Mouse (Mus musculus) heart, embryonic 11.5 days (tissue): ENCODE results near the gene Cnksr3. TPM values are rescaled to one million over a fixed set of nuclear protein-coding genes. Genes with fewer than 3 reads are reported as not detected.

Source experiments
- ATAC-seq: fragments of 200-750 bp; cut with Nextera tagmentation; replicated peaks from 2 replicates; pipeline ENCODE4 v1.8.0; 2017; ENCODE audit warnings: moderate library complexity; ENCODE audit not compliant: insufficient number of reproducible peaks, low FRiP score, low TSS enrichment
- H3K27ac ChIP-seq: fragments of 300-500 bp; sonication (generic); 2 replicates; pipeline ENCODE4 v1.5.1; 2014; ENCODE audit warnings: mild to moderate bottlenecking, low read depth, low read length
- H3K27me3 ChIP-seq: fragments of 300-500 bp; sonication (generic); 2 replicates; pipeline ENCODE4 v1.6.1; 2014; ENCODE audit warnings: mild to moderate bottlenecking, low read length, mixed read lengths; ENCODE audit not compliant: control insufficient read depth, insufficient read depth
- H3K36me3 ChIP-seq: fragments of 300-500 bp; sonication (generic); 2 replicates; pipeline ENCODE4 v1.6.1; 2014; ENCODE audit warnings: mild to moderate bottlenecking, low read length, moderate library complexity, mixed read lengths; ENCODE audit not compliant: control insufficient read depth, insufficient read depth
- H3K4me1 ChIP-seq: fragments of 300-500 bp; sonication (generic); 2 replicates; pipeline ENCODE4 v1.6.1; 2014; ENCODE audit warnings: low read length; ENCODE audit not compliant: control insufficient read depth, insufficient read depth
- H3K4me2 ChIP-seq: fragments of 300-500 bp; sonication (generic); 2 replicates; pipeline ENCODE4 v1.6.1; 2014; ENCODE audit warnings: mild to moderate bottlenecking, moderate library complexity
- H3K4me3 ChIP-seq: fragments of 300-500 bp; sonication (generic); 2 replicates; pipeline ENCODE4 v1.5.1; 2014; ENCODE audit warnings: low read depth, low read length
- H3K9ac ChIP-seq: fragments of 300-500 bp; sonication (generic); 2 replicates; pipeline ENCODE4 v1.6.1; 2014; ENCODE audit warnings: mild to moderate bottlenecking, low read depth, low read length, moderate library complexity
- H3K9me3 ChIP-seq: fragments of 300-500 bp; sonication (generic); replicated peaks from 2 replicates; pipeline ENCODE4 v1.6.1; 2016; ENCODE audit warnings: low read length; ENCODE audit not compliant: control insufficient read depth
- WGBS: fragments of 180-500 bp; shearing (Covaris S2); extraction: QIAGEN DNeasy Blood & Tissue Kit; methylation state at CpG from one replicate; pipeline ENCODE4 v1.1.7; 2014; ENCODE audit not compliant: insufficient replicate concordance; 5-methylcytosine and 5-hydroxymethylcytosine counted together
- polyA plus RNA-seq: library from polyadenylated mRNA; unstranded; fragments of >200 nt; fragmentation: Nextera tagmentation; extraction: Ambion mirVana; gene quantifications from 2 replicates; pipeline ENCODE4 v1.2.1, GENCODE M21; 2014

Cnksr3 gene
- 3.9 and 5.8 TPM in 2 replicates for polyA plus RNA-seq

DNA sequence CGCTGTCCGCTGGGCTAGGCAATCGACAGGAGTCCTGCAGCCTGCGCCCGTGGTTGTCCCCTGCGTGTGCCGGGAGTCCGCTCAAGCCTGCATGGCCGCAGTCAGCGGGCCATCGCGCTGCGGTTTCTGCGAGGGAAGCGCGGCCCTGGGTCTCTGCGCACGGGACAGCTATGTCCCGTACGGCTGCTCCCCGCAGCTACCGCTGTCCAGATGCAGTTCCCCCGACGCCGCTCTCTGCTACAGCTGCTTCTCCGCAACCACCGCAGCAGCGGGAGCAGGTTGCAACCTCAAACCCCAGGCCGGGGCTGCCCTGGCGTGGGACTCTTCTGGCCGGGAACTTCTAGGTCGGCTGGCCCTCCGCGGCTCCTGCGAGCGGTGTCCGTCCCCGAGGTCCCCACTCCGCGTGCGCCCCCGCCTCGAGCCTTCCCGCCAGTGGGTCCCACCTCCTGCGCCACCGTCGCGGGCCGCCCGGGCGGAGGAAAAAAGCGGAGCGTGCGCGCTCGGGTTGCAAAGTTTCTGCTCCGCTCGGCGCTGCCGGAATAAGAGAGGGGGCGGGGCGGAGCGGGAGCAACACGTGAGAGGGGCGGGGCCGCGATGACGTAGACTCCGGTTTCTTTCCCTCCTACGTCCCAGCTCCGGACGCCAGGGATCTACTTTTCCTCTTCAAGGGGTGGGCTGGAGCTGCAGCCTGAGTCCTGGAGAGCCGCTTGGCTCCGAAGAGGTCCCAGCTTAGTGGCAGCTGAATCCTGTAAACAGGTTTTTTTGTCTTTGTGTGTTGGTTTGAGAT, at the start of gene Cnksr3:
Gene Cnksr3, minus strand, starts transcription at position 542 of the 787 bp plus-strand sequence.
- ATAC-seq, result peak; percentile 88
- Histone ChIP-seq H3K9me3 (no peaks in the 10 kb centered on the region; the same call in 1 of the 2 replicates), H3K4me3 (peak within 1 kb of the TSS; percentile 81), H3K36me3 (no peaks in the 10 kb centered on the region), H3K27ac (peak within 1 kb of the TSS; percentile 84), H3K4me2 (peak within 1 kb of the TSS; percentile 97), H3K4me1 (peaks cover 19% of the 10 kb centered on the region), H3K27me3 (no peaks in the 10 kb centered on the region), H3K9ac (peak within 1 kb of the TSS; percentile 87)
- WGBS, result 0% methylated on average over 67 of the region's 74 CpGs

DNA sequence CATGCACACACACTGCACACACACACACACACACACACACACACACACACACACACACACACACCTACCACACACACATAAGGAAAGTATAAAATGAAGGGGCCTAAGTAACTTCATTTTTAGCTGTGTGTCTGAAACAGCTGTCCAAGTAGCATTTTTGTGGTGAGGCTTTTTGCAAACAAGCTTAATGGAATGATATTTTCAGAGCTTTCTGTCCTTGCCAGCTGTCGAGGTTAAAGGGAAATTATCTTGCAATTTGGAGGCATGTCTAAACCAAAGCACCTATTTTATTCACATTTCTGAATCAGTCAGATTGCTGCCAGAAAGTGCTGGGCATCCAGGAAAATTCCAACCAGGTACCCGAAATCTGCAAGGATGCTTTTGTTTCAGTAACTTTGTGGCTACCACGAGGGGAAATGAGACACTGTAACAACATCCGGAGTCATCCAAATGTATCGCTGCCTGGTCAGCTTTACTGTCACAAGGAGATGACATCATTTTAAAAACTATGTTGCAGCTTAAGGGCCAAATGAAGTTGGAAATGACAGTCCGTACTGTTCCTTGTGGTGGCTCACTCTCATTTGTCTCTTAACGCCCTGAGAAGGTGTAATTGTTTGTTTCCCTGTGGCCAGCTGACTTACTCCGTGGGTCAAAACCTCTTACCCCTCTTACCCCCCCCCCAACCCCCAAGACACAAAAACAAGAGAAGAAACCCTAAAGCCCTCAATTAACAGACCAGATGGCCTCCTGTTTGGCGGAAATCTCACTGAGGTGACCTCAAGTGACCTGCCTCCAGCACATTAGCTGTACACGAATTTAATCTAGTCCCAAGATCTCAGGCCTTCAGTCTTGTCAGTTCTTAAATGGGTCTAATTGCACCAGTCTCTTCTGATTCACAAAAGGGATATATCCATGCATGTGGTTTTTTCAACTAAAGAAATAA, 48.4 kb upstream of the Cnksr3 start:
- Histone ChIP-seq H3K4me1 (no peaks in the 10 kb centered on the region), H3K27me3 (no peaks in the 10 kb centered on the region), H3K9me3 (no peaks in the 10 kb centered on the region), H3K4me3 (no peak overlapping the region), H3K4me2 (no peak overlapping the region), H3K27ac (no peak overlapping the region), H3K36me3 (no peaks in the 10 kb centered on the region), H3K9ac (no peak overlapping the region)
- ATAC-seq, result no peak
- 44% methylated on average over 10 of the region's 10 CpGs for WGBS

DNA sequence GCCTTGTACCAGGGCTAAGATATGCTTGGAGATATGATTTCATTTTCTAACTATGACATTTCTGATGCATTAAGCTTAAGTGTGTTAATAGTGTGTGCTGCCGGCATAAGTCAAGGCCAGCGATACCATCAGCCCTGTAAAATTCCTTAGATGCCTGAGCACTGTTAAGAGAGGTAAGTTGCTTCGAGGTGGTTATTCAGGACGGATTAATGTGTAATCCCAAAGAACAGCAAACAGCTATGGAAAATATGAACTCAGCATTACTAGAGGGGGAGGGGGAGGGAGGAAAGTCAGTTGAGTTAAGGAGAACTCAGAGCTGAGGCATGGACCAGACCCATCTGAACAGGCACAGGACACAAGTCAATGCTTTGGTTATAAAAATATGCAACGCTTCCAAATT, 46.6 kb upstream of the Cnksr3 start:
- Histone ChIP-seq H3K9ac (no peak overlapping the region), H3K4me3 (no peak overlapping the region), H3K4me1 (no peaks in the 10 kb centered on the region), H3K4me2 (no peak overlapping the region), H3K27me3 (no peaks in the 10 kb centered on the region), H3K9me3 (no peaks in the 10 kb centered on the region), H3K27ac (no peak overlapping the region), H3K36me3 (no peaks in the 10 kb centered on the region)
- 67% methylated on average over 5 of the region's 5 CpGs for WGBS
- no peak for ATAC-seq

DNA sequence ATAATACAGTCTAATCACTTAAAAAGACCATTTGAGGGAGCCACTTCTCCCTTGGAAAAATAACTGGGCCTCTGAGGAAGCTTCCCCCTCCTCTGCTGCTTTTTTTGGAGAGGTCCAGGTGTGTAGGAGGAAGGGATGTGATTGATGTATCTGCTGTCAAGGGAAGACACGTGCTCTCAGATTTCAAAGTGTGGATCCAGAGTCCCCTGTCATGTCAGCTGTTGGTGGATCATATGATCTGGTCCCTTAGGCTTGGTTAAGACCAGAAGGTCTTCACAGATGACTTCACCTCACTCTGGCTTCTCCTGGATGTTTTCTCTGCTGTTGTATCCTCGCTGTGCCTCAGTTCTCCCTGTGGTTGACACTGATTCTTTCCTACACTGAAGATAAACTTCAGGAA, 38.4 kb upstream of the Cnksr3 start:
- ATAC-seq, result no peak
- 65% methylated on average over 2 of the region's 2 CpGs for WGBS
- no peak overlapping the region for H3K27ac ChIP-seq
- H3K4me2 ChIP-seq, result no peak overlapping the region
- H3K9me3 ChIP-seq, result no peaks in the 10 kb centered on the region
- no peaks in the 10 kb centered on the region for H3K4me1 ChIP-seq
- no peaks in the 10 kb centered on the region for H3K36me3 ChIP-seq
- H3K9ac ChIP-seq, result no peak overlapping the region
- no peaks in the 10 kb centered on the region for H3K27me3 ChIP-seq
- H3K4me3 ChIP-seq, result no peak overlapping the region

DNA sequence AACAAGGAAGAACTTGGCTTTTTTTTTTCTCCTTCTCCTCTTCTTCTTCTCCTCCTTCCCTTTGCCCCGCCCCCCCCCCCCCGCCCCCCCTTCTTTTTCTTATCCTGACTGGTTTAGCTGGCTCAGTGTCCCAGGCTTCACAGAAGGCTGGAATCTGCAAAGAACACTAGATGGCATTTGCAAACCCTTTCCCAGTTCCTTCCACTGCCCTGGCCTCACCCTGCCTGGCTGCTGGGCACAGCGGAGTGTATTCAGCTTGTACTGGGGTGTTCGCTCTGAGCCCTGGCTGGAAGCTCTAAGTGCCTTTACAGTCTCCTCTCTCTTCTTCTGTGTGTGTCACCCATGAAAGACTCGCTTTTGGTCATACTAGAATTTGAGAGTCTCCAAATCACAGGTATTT, 22.6 kb upstream of the Cnksr3 start:
- no peak overlapping the region for H3K27ac ChIP-seq
- H3K4me1 ChIP-seq, result no peaks in the 10 kb centered on the region
- no peak overlapping the region for H3K4me2 ChIP-seq
- no peaks in the 10 kb centered on the region for H3K9me3 ChIP-seq
- H3K4me3 ChIP-seq, result no peak overlapping the region
- 22% methylated on average over 3 of the region's 5 CpGs for WGBS
- H3K36me3 ChIP-seq, result no peaks in the 10 kb centered on the region
- H3K27me3 ChIP-seq, result no peaks in the 10 kb centered on the region
- ATAC-seq, result no peak
- H3K9ac ChIP-seq, result no peak overlapping the region

DNA sequence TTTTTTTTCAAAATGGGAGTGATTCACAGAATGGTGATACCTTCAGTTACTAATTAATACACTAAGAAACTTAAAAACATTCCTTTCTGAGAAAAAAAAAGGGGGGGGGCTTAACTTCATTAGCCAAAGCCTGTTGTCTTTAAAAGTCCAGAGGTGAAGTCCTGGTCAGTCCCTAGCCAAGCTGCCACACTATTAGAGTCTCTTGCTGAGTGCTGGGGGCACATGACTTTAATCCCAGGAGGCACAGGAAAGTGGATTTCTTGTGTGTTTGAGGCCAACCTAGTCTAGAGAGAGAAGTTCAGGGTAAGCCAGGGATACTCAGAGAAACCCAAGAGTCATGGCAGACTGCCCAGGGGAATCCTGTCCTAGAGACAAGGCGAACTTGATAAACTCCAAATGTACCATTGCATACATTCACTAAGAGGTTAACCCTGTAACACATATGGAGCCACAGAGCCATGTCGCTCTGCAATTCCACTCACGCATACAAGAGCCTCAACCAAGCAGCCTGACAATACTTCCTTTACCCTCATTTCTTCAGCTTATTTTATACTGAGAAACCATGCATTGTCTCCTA, 5.6 kb upstream of the Cnksr3 start:
- Histone ChIP-seq H3K27me3 (no peaks in the 10 kb centered on the region), H3K36me3 (no peaks in the 10 kb centered on the region), H3K4me1 (0 out of 2 replicates have a peak, but pooled peaks cover 4% of the 10 kb centered on the region), H3K9me3 (no peaks in the 10 kb centered on the region), H3K27ac (no peak overlapping the region), H3K4me2 (no peak overlapping the region), H3K4me3 (no peak overlapping the region), H3K9ac (no peak overlapping the region)
- no peak for ATAC-seq
- WGBS, result 73% methylated on average over 3 of the region's 3 CpGs

DNA sequence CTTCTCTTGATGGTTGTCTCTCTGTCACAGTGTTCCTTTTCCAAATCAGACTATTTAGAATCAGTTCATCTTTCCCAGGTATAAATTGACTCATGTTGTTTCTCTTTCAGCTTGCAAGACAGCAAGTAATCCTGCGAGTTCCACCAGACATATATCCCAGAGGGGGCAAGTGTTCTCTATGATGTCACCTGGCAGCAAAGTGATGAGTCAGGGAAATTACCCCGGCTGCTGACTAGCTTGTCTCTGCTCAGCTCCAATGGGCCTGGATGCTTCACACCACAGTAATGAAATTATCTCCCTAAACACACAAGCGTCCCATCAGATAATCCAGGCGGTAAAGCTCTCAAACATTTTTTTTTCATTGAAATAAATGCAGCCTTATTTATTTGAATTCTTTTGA, 2.7 kb upstream of the Cnksr3 start:
- Histone ChIP-seq H3K4me3 (no peak overlapping the region), H3K27me3 (no peaks in the 10 kb centered on the region), H3K4me1 (peaks cover 11% of the 10 kb centered on the region), H3K4me2 (no peak overlapping the region), H3K9me3 (no peaks in the 10 kb centered on the region; the same call in 1 of the 2 replicates), H3K36me3 (no peaks in the 10 kb centered on the region), H3K9ac (no peak overlapping the region), H3K27ac (no peak overlapping the region)
- WGBS, result 69% methylated on average over 4 of the region's 4 CpGs
- ATAC-seq, result no peak

DNA sequence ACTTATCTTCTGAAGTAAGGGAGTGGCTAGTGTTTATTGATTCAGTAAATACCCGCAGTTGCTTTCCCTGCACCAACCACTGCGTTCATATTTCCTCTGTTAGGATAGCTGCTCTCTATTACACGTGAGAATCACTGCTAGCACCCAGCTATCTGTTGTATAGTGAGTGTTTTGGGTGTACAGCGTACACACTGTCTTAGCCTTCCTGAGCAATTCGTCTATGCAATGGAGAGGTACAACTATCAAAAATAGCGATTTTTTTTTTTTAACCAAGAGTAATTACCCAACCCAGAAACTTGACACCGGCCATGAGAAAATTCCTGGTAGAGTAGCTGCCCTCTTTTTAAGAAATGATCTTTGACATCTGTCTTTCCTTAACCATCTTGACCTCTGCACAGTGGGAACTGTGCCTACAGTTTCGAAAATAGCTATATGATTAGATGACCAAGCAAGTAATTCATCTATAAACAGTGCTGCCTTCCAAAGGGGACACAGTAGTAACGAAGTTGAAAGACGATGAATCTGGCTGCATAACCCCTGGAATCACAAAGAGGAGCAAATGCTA, 1.1 kb upstream of the Cnksr3 start:
- 53% methylated on average over 10 of the region's 10 CpGs for WGBS
- Histone ChIP-seq H3K4me2 (peak overlapping the region; percentile 97), H3K36me3 (no peaks in the 10 kb centered on the region), H3K4me1 (peaks cover 11% of the 10 kb centered on the region), H3K27ac (0 out of 2 replicates have a peak overlapping the region, but pooled peaks have one; percentile 84), H3K9ac (peak overlapping the region; percentile 87; the same call in 1 of the 2 replicates), H3K4me3 (peak overlapping the region; percentile 81), H3K9me3 (no peaks in the 10 kb centered on the region; the same call in 1 of the 2 replicates), H3K27me3 (no peaks in the 10 kb centered on the region)
- ATAC-seq, result no peak
